Mouse (Mus musculus): Measurements from ENCODE around the gene Fgfr2.

The Fgfr2 gene

DNA sequence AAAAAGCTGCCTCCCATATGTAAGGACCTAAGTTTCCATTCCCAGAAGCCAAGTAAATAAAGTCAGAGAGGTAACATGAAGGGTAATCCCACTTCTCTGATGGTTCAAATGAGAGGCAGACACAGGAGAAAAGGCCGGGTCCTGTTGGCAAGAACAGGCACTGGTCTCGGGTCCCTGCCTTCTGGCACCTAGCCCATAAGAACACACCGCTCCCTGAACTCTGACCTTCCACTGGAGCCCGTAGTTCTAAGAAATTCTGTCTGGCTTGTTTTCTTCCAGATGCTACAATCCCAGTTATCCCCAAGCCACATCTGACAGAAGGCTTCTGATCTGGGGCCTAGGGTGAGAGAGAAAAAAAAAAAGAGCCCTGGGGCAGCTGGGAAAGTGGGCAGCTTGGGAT lies 34.7 kb downstream of the Fgfr2 start:
- no peak for DNase-seq (ENCODE audit: low read depth, low spot score)

DNA sequence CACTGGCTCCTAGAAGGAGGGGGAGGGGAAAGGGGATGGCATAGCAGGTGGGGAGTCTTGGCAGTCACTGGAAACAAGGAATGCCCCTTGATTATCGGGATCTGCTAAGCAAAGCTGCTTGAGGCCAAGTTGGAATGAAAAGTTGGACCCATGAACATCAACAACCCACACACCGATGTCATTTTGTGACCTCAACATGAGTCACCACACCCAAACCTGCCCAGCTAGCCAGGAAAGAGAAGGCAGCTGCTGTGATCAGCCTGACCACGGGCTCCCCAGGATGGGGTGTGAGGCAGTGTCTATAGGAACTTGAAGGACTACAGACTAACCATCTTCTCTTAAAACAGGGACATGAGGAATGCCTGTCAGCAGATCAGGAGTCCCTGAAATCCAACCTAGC lies 37.7 kb downstream of the Fgfr2 start:
- no peak for DNase-seq (ENCODE audit: low read depth, low spot score)

DNA sequence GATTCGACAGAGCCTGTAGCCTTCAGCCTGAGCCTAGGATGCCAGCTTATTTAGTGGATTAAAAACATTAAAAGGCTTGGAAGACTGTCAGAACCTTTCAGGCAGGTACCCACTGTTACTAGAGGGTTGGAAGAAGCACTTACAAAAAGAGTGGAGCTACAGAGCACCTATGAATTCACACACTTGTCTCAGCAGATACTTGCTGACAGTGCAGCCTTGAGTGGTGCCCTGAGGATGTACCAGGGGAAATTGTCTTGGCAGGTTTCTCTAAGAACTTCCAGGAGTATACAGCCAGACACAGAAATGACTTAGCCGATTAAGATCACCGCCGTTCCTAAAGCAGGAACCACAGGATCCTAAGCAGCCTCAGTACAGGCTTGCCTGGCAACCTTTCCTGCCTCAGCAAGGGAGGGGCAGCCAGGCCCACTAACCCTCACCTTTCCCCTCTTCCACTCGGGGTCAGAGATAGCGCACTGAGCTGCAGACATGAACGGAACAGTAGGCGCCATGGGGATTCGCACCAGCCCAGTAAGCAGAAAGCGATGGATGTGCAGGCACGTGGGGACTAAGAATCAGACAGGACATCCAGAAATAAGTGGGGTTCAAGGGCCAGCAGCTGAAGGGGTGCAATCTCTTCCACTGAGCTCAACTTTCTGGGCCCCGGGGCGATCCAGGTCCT lies 39.1 kb downstream of the Fgfr2 start:
- DNase-seq (ENCODE audit: low read depth, low spot score): no peak

DNA sequence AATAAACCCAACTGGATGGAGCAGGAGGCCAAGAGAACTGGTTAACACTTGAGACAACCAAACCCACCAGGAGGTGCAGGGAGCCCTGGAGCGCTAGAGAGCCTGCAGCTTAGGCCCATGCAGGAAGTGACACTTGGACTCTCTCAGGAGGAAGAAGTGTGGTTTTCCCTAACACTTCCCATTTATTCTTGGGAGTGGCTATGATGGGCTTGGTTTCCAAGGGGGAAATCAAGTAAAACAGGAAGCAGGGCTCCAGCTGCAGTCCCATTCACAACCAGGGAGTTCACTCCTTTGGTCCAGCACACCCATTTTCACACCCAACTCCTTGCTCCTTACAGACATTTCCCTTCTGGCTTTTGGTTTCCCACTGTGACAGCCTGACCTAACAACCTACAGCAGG lies 44.2 kb downstream of the Fgfr2 start:
- DNase-seq (ENCODE audit: low read depth, low spot score): no peak

DNA sequence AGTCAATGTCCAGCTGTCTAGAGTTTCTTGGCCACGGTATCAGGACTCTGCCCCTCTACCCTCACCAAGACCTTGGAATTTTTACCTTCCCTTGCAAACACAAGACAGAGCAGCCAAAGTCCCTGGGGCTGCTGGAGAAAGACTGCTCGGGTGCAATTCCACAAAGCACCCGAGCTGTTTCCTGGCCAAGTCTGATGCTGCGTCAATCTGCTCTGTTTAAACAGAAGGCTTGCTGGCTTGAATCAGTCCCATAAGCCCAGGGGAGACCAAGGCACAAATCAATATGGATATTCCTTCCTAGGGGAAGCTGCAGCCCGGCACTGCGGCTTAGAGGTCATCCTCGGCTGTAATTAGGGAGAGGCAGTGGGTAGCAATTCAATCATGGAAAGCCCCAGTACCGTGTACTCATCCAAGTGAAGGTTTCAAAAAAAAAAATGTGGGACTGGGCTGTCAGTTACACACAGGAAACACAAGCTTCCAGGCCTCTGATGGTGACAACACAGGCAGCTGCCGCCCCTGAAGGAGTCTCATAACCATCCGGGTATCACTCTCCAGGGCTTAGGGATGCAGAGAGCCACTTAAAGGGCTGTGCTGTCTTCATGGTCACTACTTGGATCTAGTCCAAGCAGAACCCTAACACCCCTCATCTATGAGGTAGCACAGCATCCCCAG lies 48.6 kb downstream of the Fgfr2 start:
- DNase-seq (ENCODE audit: low read depth, low spot score): no peak

DNA sequence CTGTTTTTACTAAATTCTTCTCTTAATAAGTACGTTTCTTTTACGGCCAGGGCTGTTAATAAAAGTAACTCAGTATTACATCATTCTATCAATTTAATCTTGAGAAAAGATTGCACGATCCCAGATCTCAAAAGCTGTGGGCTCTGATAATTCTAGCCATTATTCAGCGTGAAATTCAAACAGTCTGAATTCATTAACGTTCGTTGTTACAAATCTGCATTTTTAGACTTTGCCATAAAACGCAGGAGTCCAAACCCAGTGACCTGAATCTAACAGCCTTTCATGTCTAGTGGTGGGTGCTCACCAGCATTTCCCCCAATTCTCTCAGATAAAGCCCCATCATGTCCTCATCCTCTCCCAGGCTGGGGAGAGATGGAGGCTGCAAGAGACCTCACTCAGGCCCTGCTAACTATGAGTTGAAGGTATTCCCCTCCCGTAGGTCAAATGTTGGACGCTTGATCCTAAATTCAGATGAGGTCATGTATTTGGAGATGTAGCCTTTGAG lies 50.0 kb downstream of the Fgfr2 start:
- DNase-seq (ENCODE audit: low read depth, low spot score): no peak

DNA sequence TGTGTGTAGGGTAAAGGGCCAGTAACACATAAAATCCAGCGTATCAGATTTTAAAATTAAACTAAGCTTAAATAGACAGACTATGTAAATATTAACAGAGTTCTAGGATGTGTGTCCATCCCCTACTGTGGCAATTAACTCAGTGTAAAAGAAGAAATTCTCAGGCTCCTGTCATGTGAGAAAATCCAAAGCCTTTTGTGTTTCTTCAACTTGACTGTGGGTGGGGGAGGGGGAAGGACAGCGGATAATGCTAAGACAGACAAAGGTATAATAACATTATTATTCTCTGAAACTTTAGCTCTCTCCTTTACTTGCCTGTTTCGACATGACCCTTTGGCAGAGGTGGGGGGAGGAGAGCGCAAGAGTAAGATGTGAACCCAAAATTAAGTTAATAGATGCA lies 50.6 kb downstream of the Fgfr2 start:
- DNase-seq (ENCODE audit: low read depth, low spot score): no peak

DNA sequence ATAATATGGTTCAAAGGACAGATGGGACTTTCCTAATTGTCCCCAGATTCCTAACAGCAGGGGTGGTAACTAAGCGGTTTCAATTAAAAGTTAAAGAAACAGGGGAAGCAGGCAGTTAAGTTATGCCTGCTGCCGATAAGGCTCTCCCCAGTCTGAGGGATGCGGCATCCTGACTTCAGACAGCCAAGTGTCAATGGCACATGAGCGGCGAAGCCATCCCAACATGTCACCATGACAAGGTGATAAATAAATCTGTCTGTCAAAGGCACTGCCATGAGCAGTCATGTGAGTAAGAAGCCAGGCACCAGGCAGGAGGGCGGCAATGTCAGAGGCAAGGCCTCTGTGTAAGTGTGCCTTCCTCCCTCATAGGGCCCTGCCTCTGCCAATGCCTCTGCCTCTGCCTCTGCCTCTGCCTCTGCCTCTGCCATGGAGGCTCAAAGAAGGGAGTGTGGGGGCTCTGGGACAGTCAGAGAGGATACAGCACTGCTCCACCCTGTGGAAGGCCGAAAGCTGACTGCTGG lies 55.8 kb downstream of the Fgfr2 start:
- DNase-seq (ENCODE audit: low read depth, low spot score): no peak

DNA sequence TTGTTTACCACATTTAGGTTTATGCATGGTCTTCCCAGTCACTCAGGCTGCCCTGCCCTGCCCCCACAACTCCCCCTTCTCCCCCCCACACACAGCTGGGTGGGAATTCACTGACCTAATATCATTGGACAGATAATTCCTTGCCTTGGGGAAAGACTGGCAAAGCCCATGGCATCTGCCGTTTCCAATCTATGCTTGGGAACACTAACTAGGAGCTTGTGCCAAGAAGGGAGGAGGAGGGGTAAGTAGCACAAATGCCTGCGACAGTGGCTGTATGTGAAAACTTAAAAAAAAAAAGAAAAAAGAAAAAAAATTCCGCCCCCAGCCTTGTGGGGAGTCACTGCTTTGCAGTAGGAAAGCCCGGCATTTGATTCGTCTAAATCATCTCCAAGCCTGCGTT lies 56.4 kb downstream of the Fgfr2 start:
- DNase-seq (ENCODE audit: low read depth, low spot score): no peak

DNA sequence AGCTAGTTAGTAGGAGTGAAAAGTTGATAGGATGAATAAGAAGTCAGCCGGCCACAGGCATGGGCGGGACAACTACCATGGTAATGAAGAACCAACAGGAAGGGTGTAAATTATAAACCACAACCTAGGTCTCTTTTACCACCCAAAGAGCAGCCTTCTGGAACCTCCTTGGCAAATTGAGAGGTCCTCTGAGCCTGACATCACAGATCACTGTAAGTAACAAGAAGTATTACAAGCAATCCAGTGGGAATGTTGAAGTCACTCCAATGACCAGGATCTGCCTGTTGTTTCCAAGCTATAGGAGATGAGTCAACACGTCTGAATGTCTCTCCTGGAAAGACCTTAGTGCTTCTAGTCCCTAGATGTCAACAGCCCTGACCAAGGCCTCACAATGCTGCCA lies 61.1 kb downstream of the Fgfr2 start:
- no peak for DNase-seq (ENCODE audit: low read depth, low spot score)

DNA sequence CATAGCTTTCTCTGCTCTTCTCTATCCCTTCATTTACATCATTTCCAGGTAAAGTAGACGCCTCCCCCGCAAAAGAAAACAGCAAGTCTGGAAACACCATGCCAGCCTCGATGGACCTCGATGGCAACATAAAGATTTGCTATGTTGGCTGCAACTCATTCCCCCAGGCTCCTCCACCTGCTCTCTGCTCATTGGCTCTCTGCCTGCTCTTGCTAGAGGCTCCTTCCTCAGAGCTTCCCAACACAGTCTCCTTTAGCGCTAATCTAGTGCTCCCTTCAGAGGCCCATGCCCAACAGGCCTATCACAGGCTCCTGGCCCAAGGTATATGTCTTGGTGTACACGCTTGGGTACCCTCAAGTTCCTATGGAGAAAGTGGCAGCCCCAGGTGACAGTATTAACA lies 63.0 kb downstream of the Fgfr2 start:
- DNase-seq (ENCODE audit: low read depth, low spot score): no peak

DNA sequence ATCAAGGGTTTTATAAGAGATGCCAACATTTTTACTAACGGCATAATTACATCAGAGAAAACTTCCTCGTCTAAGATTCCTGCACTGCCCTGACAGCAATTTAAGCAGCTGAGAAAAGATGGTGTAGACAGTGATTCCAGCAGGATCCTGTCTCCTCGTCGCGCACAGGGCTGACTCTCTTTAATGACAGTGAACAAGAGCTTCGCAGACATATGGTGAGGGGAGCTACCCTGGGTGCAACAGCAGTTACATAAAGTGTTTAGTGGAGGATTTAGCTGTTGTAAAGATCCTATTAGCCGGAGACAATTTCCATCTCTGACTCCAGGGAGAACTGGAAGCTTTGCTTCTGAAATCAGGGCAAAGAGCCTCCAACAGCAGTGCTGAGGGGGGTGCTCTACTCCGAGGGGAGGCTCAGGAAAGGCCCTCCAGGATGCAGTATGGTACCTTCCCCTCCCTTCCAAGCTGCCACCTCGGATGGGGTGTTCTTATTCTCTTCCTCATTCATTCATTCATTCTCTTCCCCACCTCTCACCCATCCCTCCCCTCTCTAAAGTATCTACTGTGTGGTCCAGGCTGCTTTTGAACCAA lies 63.5 kb downstream of the Fgfr2 start:
- no peak for DNase-seq (ENCODE audit: low read depth, low spot score)

DNA sequence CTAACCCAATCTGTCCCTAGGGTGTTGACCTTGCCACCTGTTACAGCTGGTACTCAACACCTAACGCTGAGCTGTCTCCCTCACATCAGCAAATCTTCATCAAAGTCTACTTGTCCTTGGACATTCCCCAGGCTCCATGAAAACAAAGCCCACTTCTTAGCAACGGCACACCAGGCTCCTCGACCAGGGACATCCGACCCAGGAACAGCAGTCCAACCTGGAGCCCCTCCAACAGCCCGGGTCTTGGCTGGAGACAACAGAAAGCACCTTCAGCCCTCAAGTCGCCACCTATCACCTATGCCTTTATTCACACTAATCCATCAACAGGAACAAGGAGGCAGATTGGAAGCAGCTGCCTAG lies 64.0 kb downstream of the Fgfr2 start:
- no peak for DNase-seq (ENCODE audit: low read depth, low spot score)

DNA sequence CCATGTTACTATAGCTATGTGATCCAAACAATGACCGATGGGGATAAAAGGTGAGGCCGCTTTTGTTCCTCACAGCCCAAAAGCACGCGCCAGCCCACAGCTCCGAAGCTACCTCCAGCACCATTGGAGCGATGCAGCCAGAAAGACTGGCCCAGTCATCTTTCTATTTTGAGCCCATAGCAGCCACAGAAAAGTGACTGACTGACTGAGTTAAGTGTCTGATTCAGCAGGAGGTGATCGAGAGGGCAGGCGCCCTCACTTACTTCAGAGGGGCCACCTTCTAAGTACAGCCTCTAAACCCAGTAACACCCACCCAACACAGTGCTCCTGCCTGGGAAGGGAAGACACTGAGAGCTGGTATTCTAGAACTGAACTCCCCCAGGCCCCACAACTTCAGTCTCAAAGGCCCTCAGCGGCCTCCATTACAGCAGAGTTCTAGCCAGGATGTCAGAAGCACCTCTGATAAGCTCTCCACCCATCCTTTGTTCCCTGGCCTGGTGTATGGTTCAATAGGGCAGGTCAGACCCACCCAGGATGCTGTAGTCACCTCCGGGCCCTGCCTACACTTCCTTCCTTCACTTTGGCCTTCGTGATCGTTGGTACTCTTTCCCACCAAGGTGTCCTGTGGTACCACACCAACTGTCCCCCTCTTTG lies 64.5 kb downstream of the Fgfr2 start:
- no peak for DNase-seq (ENCODE audit: low read depth, low spot score)

DNA sequence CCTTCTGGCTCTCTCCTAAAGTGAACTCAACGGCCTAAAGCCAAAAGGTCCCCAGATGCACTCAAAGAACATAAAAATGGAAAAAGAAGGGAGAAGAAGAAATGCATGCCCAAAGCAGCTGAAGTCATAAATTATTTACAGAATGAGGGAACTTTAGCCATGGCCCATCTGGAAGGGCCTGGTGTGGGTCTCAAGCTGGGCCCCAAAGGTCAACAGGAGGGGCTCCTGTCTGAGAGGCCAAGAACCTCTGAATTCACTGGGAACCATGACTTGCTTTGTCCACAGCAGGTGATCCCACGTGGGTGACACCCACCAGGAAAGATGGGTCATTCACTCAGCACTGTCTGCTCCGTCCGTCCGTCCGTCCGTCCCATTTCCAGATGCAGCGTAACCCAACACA lies 66.2 kb downstream of the Fgfr2 start:
- no peak for DNase-seq (ENCODE audit: low read depth, low spot score)

DNA sequence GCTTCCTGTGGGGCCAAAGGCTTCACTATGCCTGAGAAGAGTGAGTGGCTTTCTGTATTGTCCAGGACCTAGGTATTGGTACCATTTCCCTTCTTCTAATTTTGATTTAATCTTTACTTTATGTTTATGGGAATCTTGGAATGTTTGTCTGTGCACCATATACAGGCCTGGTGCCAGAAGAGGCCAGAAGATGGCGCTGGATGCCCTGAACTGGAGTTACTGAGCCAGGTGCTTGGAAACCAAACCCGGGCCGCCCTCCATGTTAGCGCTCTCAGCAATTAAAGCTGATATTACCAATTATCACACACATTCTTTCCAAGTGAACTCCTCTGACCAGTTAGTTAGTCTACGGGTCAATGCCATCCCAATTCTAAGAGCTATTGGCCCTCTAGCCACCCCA lies 68.7 kb downstream of the Fgfr2 start:
- no peak for DNase-seq (ENCODE audit: low read depth, low spot score)

DNA sequence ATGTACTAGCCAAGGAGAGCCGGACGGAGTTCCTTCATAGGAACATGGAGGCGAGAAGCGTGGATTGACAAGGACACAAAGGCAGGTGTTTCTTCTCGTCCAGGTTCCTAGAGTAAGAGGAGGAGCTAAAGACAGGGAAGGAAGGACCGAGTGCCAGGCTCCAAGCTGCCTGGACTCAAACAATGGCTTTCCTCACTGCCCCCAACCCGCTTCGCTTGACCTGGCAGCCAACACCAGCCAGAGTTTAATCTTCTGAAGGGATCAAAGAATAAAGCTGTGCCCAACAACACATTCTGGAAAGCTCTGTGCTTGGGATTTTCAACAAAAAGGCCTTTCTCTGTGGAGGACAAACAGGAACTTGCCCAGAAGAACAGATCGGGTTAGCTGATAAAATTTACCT lies 69.4 kb downstream of the Fgfr2 start:
- DNase-seq (ENCODE audit: low read depth, low spot score): no peak

DNA sequence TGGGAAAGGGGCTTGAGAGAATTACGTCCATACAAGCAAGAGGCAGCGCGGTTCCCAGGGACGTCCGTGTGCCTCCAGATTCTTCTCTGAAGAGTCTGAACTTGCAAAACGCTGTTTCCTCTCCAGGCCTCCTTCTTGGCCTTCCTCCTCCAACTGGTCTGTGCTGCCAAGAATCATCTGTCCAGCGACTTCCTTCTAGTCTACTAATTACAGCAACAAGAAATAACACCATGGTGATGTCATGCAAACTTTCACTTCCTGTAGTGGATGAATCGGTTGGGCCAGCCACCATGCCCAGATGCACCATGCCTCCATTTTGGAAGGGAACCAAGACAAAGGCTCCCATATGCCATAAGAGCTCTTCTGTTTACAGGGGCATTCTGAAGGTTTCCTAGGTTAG lies 70.3 kb downstream of the Fgfr2 start:
- no peak for DNase-seq (ENCODE audit: low read depth, low spot score)

DNA sequence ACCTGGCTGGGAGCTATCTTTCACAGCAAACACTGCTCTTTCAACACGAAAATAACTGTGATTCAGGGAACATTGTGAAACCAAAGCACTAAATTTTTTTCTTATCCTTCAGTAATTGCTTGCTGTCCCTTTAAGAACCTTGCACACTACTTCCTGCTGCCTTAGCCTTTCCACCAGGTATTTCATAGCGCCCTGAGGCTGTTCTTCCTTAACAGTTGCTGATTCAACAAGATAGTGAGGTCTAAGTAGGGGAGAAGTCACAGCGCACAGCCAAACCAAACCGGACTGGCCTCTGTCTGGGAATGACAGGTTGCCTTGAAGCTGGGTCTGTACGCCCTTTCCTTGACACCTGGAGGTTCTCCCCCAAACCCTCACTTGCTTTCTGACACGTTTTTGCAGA lies 72.5 kb downstream of the Fgfr2 start:
- no peak for DNase-seq (ENCODE audit: low read depth, low spot score)

DNA sequence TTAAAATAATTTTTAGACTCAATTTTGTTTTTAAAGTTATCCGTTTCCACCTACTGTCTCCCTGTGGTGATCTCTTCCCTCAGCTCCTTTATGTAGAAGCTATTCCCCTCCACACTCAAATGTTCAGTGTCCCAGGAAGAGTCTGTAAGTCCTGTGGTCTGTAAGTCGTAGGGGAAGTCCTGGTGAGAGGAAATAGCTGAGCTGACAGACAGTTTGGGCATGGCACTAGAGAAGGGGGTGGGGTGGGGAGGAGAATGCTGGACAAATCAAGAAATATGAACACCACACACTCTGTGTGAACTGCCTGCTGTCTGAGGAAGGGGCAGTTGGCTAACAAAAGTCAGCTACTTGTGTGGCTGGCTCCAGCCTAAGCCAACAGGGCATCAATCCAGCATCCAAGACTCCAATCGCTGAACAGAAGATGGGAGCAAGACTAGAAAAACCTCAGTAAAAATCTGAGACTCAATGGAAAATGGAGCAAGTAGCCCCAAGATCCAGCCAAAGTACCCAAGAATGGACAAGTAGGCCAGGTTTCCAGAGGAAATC lies 75.0 kb downstream of the Fgfr2 start:
- no peak for DNase-seq (ENCODE audit: low read depth, low spot score)

DNA sequence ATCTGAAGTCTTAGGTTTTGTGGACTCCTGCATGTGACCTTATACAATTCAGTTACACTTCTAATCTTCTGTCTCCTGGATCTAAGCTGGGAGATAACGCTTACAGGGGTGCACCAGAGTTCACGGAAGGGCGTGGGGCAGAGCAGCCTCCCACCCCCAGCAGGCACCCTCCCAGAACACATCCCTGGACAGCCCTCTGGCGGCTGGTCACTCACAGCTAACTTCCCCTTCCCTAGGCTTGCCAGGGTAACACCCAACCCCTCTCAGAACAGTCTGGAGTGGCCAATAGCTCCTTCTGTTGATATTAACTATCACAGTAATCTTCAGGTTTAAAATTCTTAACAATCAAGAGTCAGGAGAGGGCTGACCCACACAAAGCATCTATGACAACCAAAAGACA lies 75.9 kb downstream of the Fgfr2 start:
- no peak for DNase-seq (ENCODE audit: low read depth, low spot score)

DNA sequence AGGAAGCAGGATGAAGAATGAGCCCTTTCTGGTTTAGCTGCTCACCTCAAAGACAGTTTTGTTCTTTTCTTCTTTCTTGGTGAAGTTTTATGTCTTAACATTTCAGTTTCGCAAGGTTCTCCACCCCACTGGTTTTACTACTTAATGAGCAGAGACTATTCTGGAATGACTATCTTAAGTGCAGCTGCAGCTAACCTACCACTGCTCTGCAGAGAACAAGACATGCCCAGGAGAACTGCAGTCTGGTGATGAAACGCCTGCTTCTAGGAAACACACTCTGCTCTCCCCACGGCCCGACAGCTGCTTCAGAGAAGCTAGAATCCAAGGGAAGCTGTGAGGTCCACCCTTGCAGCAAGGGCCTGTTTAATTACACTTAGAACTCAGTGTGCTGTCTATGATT lies 78.4 kb downstream of the Fgfr2 start:
- DNase-seq (ENCODE audit: low read depth, low spot score): no peak

Data from CD4-positive, CD25-positive, alpha-beta regulatory T cell, adult 2 months (primary cell).